In genomic region chr11:118755003-118755402, GRCm38 (mm10) we compare ENCODE assay signal across 21 mouse cellular contexts.
DNase-seq lines count a peak whose midpoint lies in the region; ATAC-seq and TF ChIP-seq lines count a peak whose summit lies in the region.
"Had no signal": no experiment of that assay in that cellular context is flagged by ENCODE, and none has a peak within 500 bp of the region (broad histone marks: within the 10 kb centered on the region; RNA-seq: fewer than 3 reads in every experiment).

No protein-coding gene starts in this region.

- no peak for DNase-seq in forebrain, embryonic 11.5 days (ENCODE audit: low spot score)
- no peak for DNase-seq in midbrain, embryonic 14.5 days
- DNase-seq in forebrain, postnatal 0 days = peak; percentile 63
- no peak for DNase-seq in thymus, postnatal 10 days (ENCODE audit: low spot score in 2 of 2)
- DNase-seq in cerebellum, adult 8-10 months = no peak
- DNase-seq: adrenal gland, adult 8-10 months; cerebellum, postnatal 25 days; gastrocnemius, postnatal 10 days; heart, adult 18-20 months; kidney, adult 9 months; kidney, postnatal 36 days; lung, adult 2 months; thymus, postnatal 25 days had no signal

- H3K36me3 ChIP-seq in forebrain, embryonic 12.5 days (replicated peaks) = no peaks in the 10 kb centered on the region
- no peaks in the 10 kb centered on the region for H3K36me3 ChIP-seq in forebrain, embryonic 11.5 days (ENCODE audit: control insufficient read depth, insufficient read depth, low read length)
- no peaks in the 10 kb centered on the region for H3K36me3 ChIP-seq in midbrain, embryonic 13.5 days
- no peaks in the 10 kb centered on the region for H3K36me3 ChIP-seq in midbrain, embryonic 14.5 days (ENCODE audit: control insufficient read depth, insufficient read depth, low read length)
- no peaks in the 10 kb centered on the region for H3K36me3 ChIP-seq in forebrain, postnatal 0 days (ENCODE audit: insufficient read depth)
- H3K36me3 ChIP-seq in neural tube, embryonic 15.5 days = no peaks in the 10 kb centered on the region
- H3K36me3 ChIP-seq: heart, embryonic 13.5 days; limb, embryonic 12.5 days; liver, embryonic 12.5 days had no signal

- no peak overlapping the region for H3K9ac ChIP-seq in forebrain, embryonic 12.5 days
- H3K9ac ChIP-seq in forebrain, embryonic 11.5 days (ENCODE audit: low read length) = no peak overlapping the region
- H3K9ac ChIP-seq in midbrain, embryonic 13.5 days (replicated peaks) = no peak overlapping the region
- H3K9ac ChIP-seq in midbrain, embryonic 14.5 days (replicated peaks; ENCODE audit: low read length) = no peak overlapping the region
- H3K9ac ChIP-seq in forebrain, postnatal 0 days = 0 out of 2 replicates have a peak overlapping the region, but pooled peaks have one; percentile 14
- 0 out of 2 replicates have a peak overlapping the region, but pooled peaks have one; percentile 1 for H3K9ac ChIP-seq in neural tube, embryonic 15.5 days (replicated peaks)
- H3K9ac ChIP-seq: heart, embryonic 13.5 days; limb, embryonic 12.5 days; liver, embryonic 12.5 days had no signal

- no peak overlapping the region for H3K4me3 ChIP-seq in forebrain, embryonic 12.5 days (replicated peaks)
- no peak overlapping the region for H3K4me3 ChIP-seq in forebrain, embryonic 11.5 days (ENCODE audit: low read depth, low read length)
- no peak overlapping the region for H3K4me3 ChIP-seq in midbrain, embryonic 13.5 days (replicated peaks)
- no peak overlapping the region for H3K4me3 ChIP-seq in midbrain, embryonic 14.5 days (replicated peaks; ENCODE audit: low read depth, low read length)
- no peak overlapping the region for H3K4me3 ChIP-seq in forebrain, postnatal 0 days (ENCODE audit: low read depth, low read length)
- H3K4me3 ChIP-seq in neural tube, embryonic 15.5 days (replicated peaks) = no peak overlapping the region
- H3K4me3 ChIP-seq: heart, embryonic 13.5 days; limb, embryonic 12.5 days; liver, embryonic 12.5 days had no signal

- peaks cover 37% of the 10 kb centered on the region for H3K4me1 ChIP-seq in forebrain, embryonic 12.5 days
- H3K4me1 ChIP-seq in forebrain, embryonic 11.5 days (replicated peaks; ENCODE audit: control insufficient read depth, insufficient read depth, low read length) = 0 out of 2 replicates have a peak, but pooled peaks cover 3% of the 10 kb centered on the region
- peaks cover 43% of the 10 kb centered on the region for H3K4me1 ChIP-seq in midbrain, embryonic 13.5 days (replicated peaks)
- peaks cover 30% of the 10 kb centered on the region for H3K4me1 ChIP-seq in midbrain, embryonic 14.5 days (ENCODE audit: control insufficient read depth, insufficient read depth, low read length)
- peaks cover 37% of the 10 kb centered on the region for H3K4me1 ChIP-seq in forebrain, postnatal 0 days (ENCODE audit: insufficient read depth)
- H3K4me1 ChIP-seq in neural tube, embryonic 15.5 days = peaks cover 48% of the 10 kb centered on the region
- H3K4me1 ChIP-seq: heart, embryonic 13.5 days; liver, embryonic 12.5 days had no signal

- no peak for TF ChIP-seq CTCF in forebrain, postnatal 0 days (IDR thresholded peaks at IDR 0.05; ENCODE audit: low read depth)

- WGBS in forebrain, embryonic 12.5 days = 84% methylated on average over 17 of the region's 17 CpGs
- 85% methylated on average over 17 of the region's 17 CpGs for WGBS in forebrain, embryonic 11.5 days
- 80% methylated on average over 17 of the region's 17 CpGs for WGBS in midbrain, embryonic 13.5 days
- WGBS in midbrain, embryonic 14.5 days = 74% methylated on average over 17 of the region's 17 CpGs
- 57% methylated on average over 17 of the region's 17 CpGs for WGBS in forebrain, postnatal 0 days
- 44% methylated on average over 17 of the region's 17 CpGs for WGBS in neural tube, embryonic 15.5 days

- no peak for ATAC-seq in forebrain, embryonic 12.5 days (ENCODE audit: low FRiP score)
- no peak for ATAC-seq in forebrain, embryonic 11.5 days (replicated peaks; ENCODE audit: low FRiP score)
- ATAC-seq in midbrain, embryonic 13.5 days = no peak
- no peak for ATAC-seq in midbrain, embryonic 14.5 days (ENCODE audit: low FRiP score, low TSS enrichment)
- peak; percentile 37; the same call in 1 of the 2 replicates for ATAC-seq in forebrain, postnatal 0 days
- peak; percentile 48 for ATAC-seq in neural tube, embryonic 15.5 days (ENCODE audit: low FRiP score)
- ATAC-seq: CD4-positive, CD25-positive, alpha-beta regulatory T cell, adult 4 months; liver, embryonic 12.5 days; Patski had no signal

- no peak overlapping the region for H3K4me2 ChIP-seq in forebrain, embryonic 12.5 days
- H3K4me2 ChIP-seq in forebrain, embryonic 11.5 days (ENCODE audit: low read depth, low read length, severe bottlenecking) = no peak overlapping the region
- no peak overlapping the region for H3K4me2 ChIP-seq in midbrain, embryonic 13.5 days (replicated peaks)
- H3K4me2 ChIP-seq in midbrain, embryonic 14.5 days (ENCODE audit: low read length) = no peak overlapping the region
- no peak overlapping the region for H3K4me2 ChIP-seq in forebrain, postnatal 0 days (ENCODE audit: low read depth)
- H3K4me2 ChIP-seq in neural tube, embryonic 15.5 days = peak overlapping the region; percentile 15; the same call in 1 of the 2 replicates
- H3K4me2 ChIP-seq: heart, embryonic 13.5 days; limb, embryonic 12.5 days; liver, embryonic 12.5 days had no signal

- H3K27me3 ChIP-seq in forebrain, embryonic 12.5 days = no peaks in the 10 kb centered on the region
- H3K27me3 ChIP-seq in forebrain, embryonic 11.5 days (ENCODE audit: control insufficient read depth, insufficient read depth, low read length) = no peaks in the 10 kb centered on the region
- H3K27me3 ChIP-seq in midbrain, embryonic 13.5 days = no peaks in the 10 kb centered on the region
- no peaks in the 10 kb centered on the region for H3K27me3 ChIP-seq in midbrain, embryonic 14.5 days (ENCODE audit: control insufficient read depth, insufficient read depth, low read length)
- H3K27me3 ChIP-seq in forebrain, postnatal 0 days (ENCODE audit: insufficient read depth, low read length) = no peaks in the 10 kb centered on the region
- H3K27me3 ChIP-seq in neural tube, embryonic 15.5 days (replicated peaks) = no peaks in the 10 kb centered on the region
- H3K27me3 ChIP-seq: limb, embryonic 12.5 days; liver, embryonic 12.5 days had no signal

- 0 out of 2 replicates have a peak overlapping the region, but pooled peaks have one; percentile 62 for H3K27ac ChIP-seq in forebrain, embryonic 12.5 days
- no peak overlapping the region for H3K27ac ChIP-seq in forebrain, embryonic 11.5 days (ENCODE audit: low read depth, low read length)
- peak overlapping the region; percentile 11; the same call in 1 of the 2 replicates for H3K27ac ChIP-seq in midbrain, embryonic 13.5 days
- no peak overlapping the region for H3K27ac ChIP-seq in midbrain, embryonic 14.5 days (replicated peaks; ENCODE audit: low read depth, low read length)
- H3K27ac ChIP-seq in forebrain, postnatal 0 days (ENCODE audit: low read depth, low read length) = no peak overlapping the region
- H3K27ac ChIP-seq in neural tube, embryonic 15.5 days (replicated peaks) = peak overlapping the region; percentile 72
- H3K27ac ChIP-seq: heart, embryonic 13.5 days; limb, embryonic 12.5 days; liver, embryonic 12.5 days had no signal

- no peaks in the 10 kb centered on the region for H3K9me3 ChIP-seq in forebrain, embryonic 12.5 days
- H3K9me3 ChIP-seq in forebrain, embryonic 11.5 days (ENCODE audit: control insufficient read depth, low read length) = no peaks in the 10 kb centered on the region
- no peaks in the 10 kb centered on the region for H3K9me3 ChIP-seq in midbrain, embryonic 13.5 days
- H3K9me3 ChIP-seq in midbrain, embryonic 14.5 days (ENCODE audit: control insufficient read depth, low read length) = no peaks in the 10 kb centered on the region
- H3K9me3 ChIP-seq in forebrain, postnatal 0 days (ENCODE audit: low read length) = no peaks in the 10 kb centered on the region
- no peaks in the 10 kb centered on the region for H3K9me3 ChIP-seq in neural tube, embryonic 15.5 days (replicated peaks)
- H3K9me3 ChIP-seq: heart, embryonic 13.5 days; limb, embryonic 12.5 days; liver, embryonic 12.5 days had no signal

Comparison
In these comparisons a context has a peak if more than half of its experiments do, and no peak if none do; other contexts are left out.
1. ATAC-seq: peak in forebrain, postnatal 0 days (single experiment) and neural tube, embryonic 15.5 days (single experiment); none in forebrain, embryonic 12.5 days (single experiment), forebrain, embryonic 11.5 days (single experiment), midbrain, embryonic 13.5 days (single experiment) and midbrain, embryonic 14.5 days (single experiment).
2. H3K27ac ChIP-seq: peak in forebrain, embryonic 12.5 days (single experiment), midbrain, embryonic 13.5 days (single experiment) and neural tube, embryonic 15.5 days (single experiment); none in forebrain, embryonic 11.5 days (single experiment), midbrain, embryonic 14.5 days (single experiment) and forebrain, postnatal 0 days (single experiment).
3. H3K9ac ChIP-seq: peak in forebrain, postnatal 0 days (single experiment) and neural tube, embryonic 15.5 days (single experiment); none in forebrain, embryonic 12.5 days (single experiment), forebrain, embryonic 11.5 days (single experiment), midbrain, embryonic 13.5 days (single experiment) and midbrain, embryonic 14.5 days (single experiment).